ENCODE assay signal across 8 mouse cellular contexts in the genomic region with DNA sequence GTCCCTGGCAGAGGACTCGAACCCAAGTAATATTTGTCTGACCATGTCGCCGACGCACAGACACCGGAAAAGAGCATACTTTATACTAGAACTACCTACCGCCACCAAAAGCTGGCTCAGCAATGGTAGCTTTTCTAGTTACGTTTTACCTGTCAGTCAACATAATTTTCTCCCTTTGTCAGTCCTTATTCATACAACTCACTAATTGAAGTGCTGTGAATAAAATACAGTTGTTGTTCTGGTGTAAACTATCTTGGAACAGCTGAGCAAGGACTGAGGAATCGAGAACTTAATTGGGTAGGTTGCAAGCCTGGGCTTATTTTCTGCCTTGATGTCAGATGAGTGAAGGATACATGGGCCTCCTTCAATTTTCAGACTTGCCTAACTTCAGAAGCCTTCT. TPM values are rescaled to one million over a fixed set of nuclear protein-coding genes. Genes with fewer than 3 reads are reported as not detected.
DNase-seq lines count a peak whose midpoint lies in the region; ATAC-seq and TF ChIP-seq lines count a peak whose summit lies in the region.

No protein-coding gene starts in this region.

- no peak for DNase-seq in heart, adult 18-20 months
- DNase-seq in MEL (ENCODE audit: low read depth, low spot score) = peak; percentile 20
- no peak for DNase-seq in hindbrain, embryonic 11.5 days (ENCODE audit: low spot score)
- DNase-seq in midbrain, embryonic 11.5 days (ENCODE audit: low spot score, missing footprints) = no peak
- DNase-seq in right cerebral cortex, postnatal 36 days (ENCODE audit: low spot score in 2 of 2) = no peak
- no peak for DNase-seq in right cerebral cortex, postnatal 4 days
- no peak for DNase-seq in urinary bladder, postnatal 25 days (ENCODE audit: low spot score)

- H3K27ac ChIP-seq in heart, embryonic 16.5 days (ENCODE audit: low read length) = peak overlapping the region; percentile 90
- no peak overlapping the region for H3K27ac ChIP-seq in MEL (ENCODE audit: control insufficient read depth, low read depth, low read length)
- peak overlapping the region; percentile 95 for H3K27ac ChIP-seq in hindbrain, embryonic 11.5 days (ENCODE audit: low read depth, low read length)
- H3K27ac ChIP-seq in midbrain, embryonic 11.5 days (ENCODE audit: low read depth, low read length) = peak overlapping the region; percentile 94

- peak overlapping the region; percentile 93 for H3K4me3 ChIP-seq in heart, embryonic 16.5 days (ENCODE audit: low read length)
- peak overlapping the region; percentile 79 to 97 for H3K4me3 ChIP-seq in MEL (ENCODE audit: control insufficient read depth in 1 of 2, insufficient read depth in 1 of 2, low read depth in 2 of 2, low read length in 2 of 2)
- H3K4me3 ChIP-seq in hindbrain, embryonic 11.5 days (ENCODE audit: low read depth, low read length) = peak overlapping the region; percentile 96
- peak overlapping the region; percentile 94 for H3K4me3 ChIP-seq in midbrain, embryonic 11.5 days (ENCODE audit: low read depth, low read length)

- peak overlapping the region; percentile 75 for H3K4me2 ChIP-seq in heart, embryonic 16.5 days (ENCODE audit: low read depth, low read length)
- peak overlapping the region; percentile 79 for H3K4me2 ChIP-seq in hindbrain, embryonic 11.5 days (replicated peaks; ENCODE audit: low read depth, low read length)
- H3K4me2 ChIP-seq in midbrain, embryonic 11.5 days = peak overlapping the region; percentile 64

- H3K79me2 ChIP-seq in MEL (ENCODE audit: control insufficient read depth, insufficient read depth, low read length, poor library complexity) = peaks cover 9% of the 10 kb centered on the region; the same call in 1 of the 2 replicates

- H3K27me3 ChIP-seq in heart, embryonic 16.5 days (ENCODE audit: control insufficient read depth, insufficient read depth, low read length) = no peaks in the 10 kb centered on the region
- H3K27me3 ChIP-seq in MEL (ENCODE audit: control insufficient read depth in 1 of 2, insufficient read depth in 2 of 2, low read length in 2 of 2) = no peaks in the 10 kb centered on the region
- H3K27me3 ChIP-seq in hindbrain, embryonic 11.5 days (ENCODE audit: control insufficient read depth, insufficient read depth, low read length) = no peaks in the 10 kb centered on the region
- H3K27me3 ChIP-seq in midbrain, embryonic 11.5 days (ENCODE audit: control insufficient read depth, insufficient read depth, low read length) = no peaks in the 10 kb centered on the region

- no peak for TF ChIP-seq EP300 in MEL (IDR thresholded peaks at IDR 0.05; ENCODE audit: low read depth in 1 of 2, low read length in 2 of 2)

- H3K4me1 ChIP-seq in heart, embryonic 16.5 days (ENCODE audit: control insufficient read depth, insufficient read depth, low read length) = peaks cover 13% of the 10 kb centered on the region
- peaks cover 11 to 25% of the 10 kb centered on the region in 2 experiments for H3K4me1 ChIP-seq in MEL (ENCODE audit: control insufficient read depth in 1 of 2, insufficient read depth in 2 of 2, low read length in 2 of 2)
- no peaks in the 10 kb centered on the region for H3K4me1 ChIP-seq in hindbrain, embryonic 11.5 days (replicated peaks; ENCODE audit: control insufficient read depth, insufficient read depth, low read length)
- H3K4me1 ChIP-seq in midbrain, embryonic 11.5 days (ENCODE audit: control insufficient read depth, insufficient read depth, low read length) = peaks cover 12% of the 10 kb centered on the region

- H3K36me3 ChIP-seq in heart, embryonic 16.5 days (ENCODE audit: control insufficient read depth, insufficient read depth) = no peaks in the 10 kb centered on the region
- H3K36me3 ChIP-seq in MEL (ENCODE audit: control insufficient read depth in 1 of 2, insufficient read depth in 2 of 2, low read length in 2 of 2) = peaks cover 0 to 23% of the 10 kb centered on the region in 2 experiments; a peak in 2 of 4 replicates
- no peaks in the 10 kb centered on the region for H3K36me3 ChIP-seq in hindbrain, embryonic 11.5 days (ENCODE audit: control insufficient read depth, insufficient read depth, low read length)
- H3K36me3 ChIP-seq in midbrain, embryonic 11.5 days (ENCODE audit: control insufficient read depth, insufficient read depth, low read length) = no peaks in the 10 kb centered on the region

- peak overlapping the region; percentile 80 for H3K9ac ChIP-seq in heart, embryonic 16.5 days (ENCODE audit: low read length)
- H3K9ac ChIP-seq in MEL (ENCODE audit: control insufficient read depth, low read depth, low read length, poor library complexity, severe bottlenecking) = peak overlapping the region; percentile 96
- H3K9ac ChIP-seq in hindbrain, embryonic 11.5 days (ENCODE audit: low read depth, low read length) = peak overlapping the region; percentile 87
- peak overlapping the region; percentile 88 for H3K9ac ChIP-seq in midbrain, embryonic 11.5 days (ENCODE audit: low read length)

- TF ChIP-seq RAD21 in MEL (IDR thresholded peaks at IDR 0.05; ENCODE audit: low read depth, low read length) = no peak

- no peak for TF ChIP-seq CTCF in MEL (IDR thresholded peaks at IDR 0.05 in 2 of 3, conservative IDR thresholded peaks at IDR 0.05 in 1 of 3; ENCODE audit: control insufficient read depth in 1 of 3, insufficient read depth in 1 of 3, low read depth in 2 of 3, low read length in 3 of 3, poor library complexity in 1 of 3, severe bottlenecking in 1 of 3)

- no peaks in the 10 kb centered on the region for H3K9me3 ChIP-seq in heart, embryonic 16.5 days (replicated peaks; ENCODE audit: control insufficient read depth, low read length)
- H3K9me3 ChIP-seq in MEL (replicated peaks; ENCODE audit: insufficient read depth, low read length) = no peaks in the 10 kb centered on the region
- no peaks in the 10 kb centered on the region for H3K9me3 ChIP-seq in hindbrain, embryonic 11.5 days (ENCODE audit: control insufficient read depth, low read length)
- no peaks in the 10 kb centered on the region for H3K9me3 ChIP-seq in midbrain, embryonic 11.5 days (ENCODE audit: control insufficient read depth, low read length)

- WGBS in heart, embryonic 16.5 days = 7% methylated on average over 8 of the region's 8 CpGs
- WGBS in hindbrain, embryonic 11.5 days = 10% methylated on average over 8 of the region's 8 CpGs
- WGBS in midbrain, embryonic 11.5 days = 9% methylated on average over 8 of the region's 8 CpGs

- no peak for ATAC-seq in heart, embryonic 16.5 days (replicated peaks; ENCODE audit: extremely low read depth, insufficient read depth, low FRiP score)
- no peak for ATAC-seq in hindbrain, embryonic 11.5 days (ENCODE audit: low FRiP score)
- ATAC-seq in midbrain, embryonic 11.5 days (ENCODE audit: low FRiP score) = no peak

- TF ChIP-seq POLR2A in MEL (IDR thresholded peaks at IDR 0.05; ENCODE audit: control insufficient read depth in 1 of 2, insufficient read depth in 1 of 2, low read depth in 1 of 2, low read length in 2 of 2, poor library complexity in 1 of 2) = no peak

TF ChIP-seq in MEL, 35 proteins besides CTCF, POLR2A, EP300 and RAD21:
- TF ChIP-seq GATA1 (IDR thresholded peaks at IDR 0.05; ENCODE audit: low read depth, low read length) (no peak), MAZ (IDR thresholded peaks at IDR 0.05; ENCODE audit: low read depth, low read length) (no peak), SMC3 (IDR thresholded peaks at IDR 0.05; ENCODE audit: low read depth, low read length) (no peak), HCFC1 (IDR thresholded peaks at IDR 0.05; ENCODE audit: low read depth, low read length) (no peak), GABPA (IDR thresholded peaks at IDR 0.05; ENCODE audit: low read depth, low read length) (no peak), ZMIZ1 (IDR thresholded peaks at IDR 0.05; ENCODE audit: low read depth, low read length) (no peak), MAX (IDR thresholded peaks at IDR 0.05; ENCODE audit: low read length) (no peak), MYB (IDR thresholded peaks at IDR 0.05; ENCODE audit: low read depth, low read length) (no peak), CHD2 (IDR thresholded peaks at IDR 0.05; ENCODE audit: low read length) (no peak), ZKSCAN1 (IDR thresholded peaks at IDR 0.05; ENCODE audit: low read depth, low read length) (no peak), TBP (IDR thresholded peaks at IDR 0.05; ENCODE audit: low read depth, low read length) (no peak), MAFK (IDR thresholded peaks at IDR 0.05; ENCODE audit: borderline replicate concordance, low read depth, low read length) (no peak)

RNA-seq across cellular contexts. Expression of gene Rb1, which starts 0.9 kb away (rescaled TPM):
- 12.2 and 16.0 TPM in 2 replicates for polyA plus RNA-seq in heart, embryonic 16.5 days (2015; fragmentation: Nextera tagmentation; extraction: Ambion mirVana)
- 10 to 100 TPM; 17.9 to 23.6 TPM for total RNA-seq in heart, adult 18-20 months (2021)
- 6.3 and 7.8 TPM in 2 replicates for total RNA-seq in MEL (2012; rRNA removed)
- 10 to 100 TPM in 1 of 2 experiments, not detected in 1; 13.2 TPM for polyA plus RNA-seq in MEL (2012; ENCODE audit: insufficient read depth in 1 of 2, insufficient read length in 2 of 2, low read depth in 1 of 2, low replicate concordance in 2 of 2, missing spikeins in 1 of 2)
- 37.8 and 43.0 TPM in 2 replicates for polyA plus RNA-seq in hindbrain, embryonic 11.5 days (2014; fragmentation: Nextera tagmentation; extraction: Ambion mirVana)
- polyA plus RNA-seq in midbrain, embryonic 11.5 days (2014; fragmentation: Nextera tagmentation; extraction: Ambion mirVana) = 41.4 and 49.2 TPM in 2 replicates

RNA-seq across cellular contexts. Expression of gene Itm2b, which starts 58.6 kb away (rescaled TPM):
- 757 and 885 TPM in 2 replicates for polyA plus RNA-seq in heart, embryonic 16.5 days (2015; fragmentation: Nextera tagmentation; extraction: Ambion mirVana)
- 100 to 1,000 TPM; 736 to 802 TPM for total RNA-seq in heart, adult 18-20 months (2021)
- total RNA-seq in MEL (2012; rRNA removed) = 54.0 and 56.3 TPM in 2 replicates
- polyA plus RNA-seq in MEL (2012; ENCODE audit: insufficient read depth in 1 of 2, insufficient read length in 2 of 2, low read depth in 1 of 2, low replicate concordance in 2 of 2, missing spikeins in 1 of 2) = 100 to 1,000 TPM; 101 to 312 TPM
- 379 and 387 TPM in 2 replicates for polyA plus RNA-seq in hindbrain, embryonic 11.5 days (2014; fragmentation: Nextera tagmentation; extraction: Ambion mirVana)
- 325 and 356 TPM in 2 replicates for polyA plus RNA-seq in midbrain, embryonic 11.5 days (2014; fragmentation: Nextera tagmentation; extraction: Ambion mirVana)
